Mouse (Mus musculus): ENCODE data around the gene Tmem121.

DNA sequence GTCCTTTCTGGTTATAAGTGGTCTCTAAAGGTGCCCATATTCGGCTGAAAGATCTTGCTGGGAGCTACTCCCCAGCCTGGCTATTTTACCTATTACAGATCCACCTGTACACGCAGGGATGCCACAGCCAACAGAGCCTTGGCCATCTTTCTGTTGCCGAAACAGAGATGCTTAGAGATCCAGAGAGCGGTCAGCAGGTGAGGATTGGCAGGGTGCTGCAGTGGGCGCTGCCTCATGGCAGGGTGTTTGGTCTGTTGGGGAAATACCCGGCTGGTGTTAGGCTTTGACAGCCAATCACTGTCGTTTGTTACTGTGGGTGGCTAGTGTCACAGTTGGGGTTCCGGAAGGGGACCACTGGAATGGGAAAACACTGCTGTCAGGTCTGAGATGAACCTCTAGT lies 27.8 kb upstream of the Tmem121 start:
- TF ChIP-seq POLR2A (IDR thresholded peaks at IDR 0.05; ENCODE audit: low read depth, low read length) (no peak), CTCF (IDR thresholded peaks at IDR 0.05; ENCODE audit: borderline replicate concordance, insufficient read depth, low read length) (no peak)

Measured in embryonic fibroblast, embryonic 13.5 days (primary cell).